Mouse (Mus musculus) layer of hippocampus, adult 18-20 months (tissue): ENCODE measurements around the gene Vpreb3. TPM values are rescaled to one million over a fixed set of nuclear protein-coding genes. Genes with fewer than 3 reads are reported as not detected.

Experiments used
- DNase-seq, 2 experiments: peaks; one replicate each; pipeline ENCODE4 v3.0.0; 2022; ENCODE audit warnings: low spot score in 2 of 2
- total RNA-seq, 2 experiments: library from RNA; stranded (reverse); gene quantifications; 2 replicates each; pipeline ENCODE4 v1.2.3; 2021

Gene Vpreb3
- total RNA-seq, 2 experiments from 2014 or later: not detected

GRCm38 (mm10) chr10:75932081-75932678, 10.7 kb upstream of the Vpreb3 start:
- DNase-seq: no peak

DNA sequence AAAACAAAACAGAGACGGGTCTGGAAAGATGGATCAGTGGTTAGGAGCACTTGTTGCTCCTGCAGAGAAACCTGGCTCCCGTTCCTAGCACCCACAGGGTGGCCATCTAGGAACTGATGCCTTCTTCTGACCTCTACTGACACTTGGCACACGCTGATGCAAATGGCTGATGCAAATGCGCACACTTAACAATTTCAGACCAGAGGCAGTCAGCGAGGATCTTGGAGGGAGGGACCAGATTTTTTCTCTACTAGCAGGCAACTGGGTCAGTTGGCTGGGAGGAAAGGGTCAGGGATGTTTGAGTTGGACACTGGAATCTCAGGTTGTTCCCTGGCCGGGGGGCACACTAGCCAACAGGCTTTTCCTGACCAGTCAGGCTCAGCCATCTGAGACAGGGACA, 10.0 kb upstream of the Vpreb3 start, which contains the start of gene Chchd10:
Chchd10 (plus strand) TSS at position 240 of the 400 bp plus-strand sequence.
- DNase-seq: no peak

DNA sequence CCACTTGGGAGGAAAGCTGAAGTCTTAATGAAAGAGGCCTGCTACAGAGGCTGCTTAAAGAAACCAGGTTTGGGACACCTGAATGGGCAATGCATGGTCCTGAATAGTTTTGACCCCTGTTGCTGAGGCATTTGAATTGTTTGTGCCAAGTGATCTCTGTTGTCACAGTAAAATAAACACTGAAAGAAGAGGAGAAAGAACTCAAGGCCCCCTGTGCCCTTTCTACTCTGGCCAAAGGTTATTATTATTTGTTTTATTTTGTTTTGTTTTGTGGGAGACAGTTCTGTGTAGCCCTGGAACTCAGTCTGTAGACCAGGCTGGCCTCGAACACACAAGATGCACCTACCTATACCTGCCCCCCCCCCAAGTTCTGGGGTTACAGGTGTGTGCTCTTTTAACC, 7.9 kb upstream of the Vpreb3 start:
- DNase-seq: no peak

DNA sequence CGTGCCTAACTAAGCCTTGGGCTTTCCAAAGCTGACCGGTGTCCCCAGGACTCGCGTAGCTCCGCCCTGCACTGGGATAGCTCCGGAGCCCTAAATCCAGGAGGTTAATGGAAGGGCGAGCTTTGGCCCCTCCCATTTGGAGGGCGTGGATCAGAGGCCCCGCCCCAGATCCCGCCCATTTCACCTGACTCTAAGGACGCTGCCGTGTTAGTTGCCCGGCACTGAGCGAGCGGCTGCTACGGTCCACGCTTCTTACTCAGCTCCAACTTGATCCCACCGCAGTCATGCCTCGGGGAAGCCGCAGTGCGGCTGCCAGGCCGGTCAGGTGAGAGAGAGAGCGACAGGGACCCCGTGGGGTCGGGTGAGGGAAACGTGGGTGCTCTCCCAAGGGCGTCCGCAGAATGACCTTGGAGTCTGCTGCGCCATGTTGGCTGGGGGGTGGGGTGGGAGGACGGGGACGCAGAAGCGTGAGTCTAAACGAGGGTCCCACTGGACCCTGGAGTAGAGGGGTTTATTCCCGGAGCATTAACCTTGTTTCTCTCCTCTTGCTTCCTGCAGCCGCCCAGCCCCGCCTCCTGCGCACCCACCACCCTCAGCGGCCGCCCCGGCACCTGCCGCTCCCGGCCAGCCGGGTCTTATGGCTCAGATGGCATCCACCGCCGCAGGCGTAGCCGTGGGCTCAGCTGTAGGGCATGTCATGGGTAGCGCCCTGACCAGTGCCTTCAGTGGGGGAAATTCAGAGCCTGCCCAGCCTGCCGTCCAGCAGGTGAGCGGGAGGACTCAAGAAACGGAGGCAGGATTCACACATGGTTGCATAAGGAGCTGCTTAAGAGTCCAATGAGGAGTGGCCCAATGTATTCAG, 6.9 kb upstream of the Vpreb3 start, which contains the start of gene Mmp11:
Mmp11 (minus strand) TSS at position 817 of the 862 bp plus-strand sequence.
- DNase-seq: peak; percentile 69 to 82

DNA sequence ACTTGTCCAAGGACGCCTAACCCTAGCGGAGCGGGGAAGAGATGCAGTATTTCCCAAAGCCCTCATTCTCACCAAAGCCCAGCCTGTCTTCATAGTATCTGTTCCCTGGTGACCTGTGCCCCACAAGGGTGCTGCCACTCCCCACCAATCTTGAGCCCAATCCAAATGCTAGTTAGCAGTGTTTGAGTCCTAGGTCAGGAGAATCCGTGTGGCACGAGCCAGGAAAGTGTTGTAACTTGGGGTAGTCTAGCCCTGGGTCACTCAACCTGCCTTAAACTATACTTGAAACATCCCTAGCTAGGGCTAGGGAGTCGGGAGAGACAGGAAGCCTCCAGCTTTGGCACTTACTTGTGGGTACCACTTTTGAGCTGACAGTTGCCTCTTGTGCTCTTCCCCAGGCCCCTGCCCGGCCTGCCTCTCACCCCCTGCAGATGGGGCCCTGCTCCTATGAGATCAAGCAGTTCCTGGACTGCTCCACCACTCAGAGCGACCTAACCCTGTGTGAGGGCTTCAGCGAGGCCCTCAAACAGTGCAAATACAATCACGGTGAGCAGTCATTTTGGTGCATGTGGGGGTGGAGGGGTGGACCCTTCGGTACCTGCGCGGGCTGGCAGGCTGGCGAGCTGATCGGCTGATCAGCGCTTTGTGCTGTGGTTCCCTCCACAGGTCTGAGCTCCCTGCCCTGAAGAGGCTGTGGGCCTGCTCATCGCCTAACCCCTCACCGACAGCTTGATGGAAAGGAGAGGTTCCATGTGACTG, 5.8 kb upstream of the Vpreb3 start:
- DNase-seq: no peak

GRCm38 (mm10) chr10:75937851-75938643, 4.8 kb upstream of the Vpreb3 start:
- DNase-seq: no peak

- DNase-seq: no peak
These were observed 3.2 kb upstream of the Vpreb3 start for GRCm38 (mm10) chr10:75939481-75940234.

GRCm38 (mm10) chr10:75940520-75940919, 2.3 kb upstream of the Vpreb3 start, which contains the start of gene Gm867:
Gene Gm867 (minus strand): TSS chr10:75940672.
- no peak for DNase-seq

DNA sequence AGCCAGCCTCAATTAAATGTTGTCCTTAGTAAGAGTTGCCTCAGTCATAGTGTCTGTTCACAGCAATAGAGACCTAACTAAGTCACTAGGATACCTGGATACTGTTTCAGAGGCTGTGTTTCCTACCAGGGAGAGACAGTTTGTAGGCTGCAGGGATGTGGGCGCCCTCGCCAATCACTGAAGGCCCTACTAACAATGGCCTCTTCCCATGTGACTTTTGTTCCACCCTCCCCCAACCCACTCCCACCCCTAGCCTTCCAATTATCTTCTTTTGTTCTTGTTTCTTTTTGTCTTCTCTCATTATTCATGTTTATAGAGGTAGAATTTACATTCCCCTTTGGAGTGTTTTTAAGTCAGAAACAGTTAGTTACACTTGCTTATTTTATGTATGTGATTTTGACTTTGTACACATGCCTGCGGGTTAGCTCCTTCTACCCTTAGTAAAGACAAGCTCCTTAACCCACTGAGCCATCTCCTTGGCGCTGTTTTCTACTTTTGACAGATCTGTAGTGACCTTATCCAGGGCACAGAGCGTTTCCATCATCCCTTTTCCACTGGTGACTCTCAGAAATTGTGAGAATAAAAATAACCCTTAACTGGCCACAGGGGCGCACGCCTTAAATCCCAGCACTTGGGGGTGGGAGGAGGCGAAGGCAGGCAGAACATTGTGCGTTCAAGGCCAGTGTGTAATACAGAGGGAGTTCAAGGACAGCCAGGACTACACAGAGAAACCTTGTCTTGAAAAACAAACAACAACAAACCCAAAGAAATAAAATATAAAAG, 1.6 kb upstream of the Vpreb3 start:
- no peak for DNase-seq

- DNase-seq: peak in 1 of 2 experiments; percentile 61
These were observed 1.4 kb downstream of the Vpreb3 start for GRCm38 (mm10) chr10:75944066-75944772.

- DNase-seq: no peak
These were observed 2.4 kb downstream of the Vpreb3 start for GRCm38 (mm10) chr10:75945213-75945612.

GRCm38 (mm10) chr10:75945896-75946295, 3.0 kb downstream of the Vpreb3 start:
- DNase-seq: no peak

- DNase-seq: no peak
These were observed 5.2 kb downstream of the Vpreb3 start for GRCm38 (mm10) chr10:75948079-75948478.

DNA sequence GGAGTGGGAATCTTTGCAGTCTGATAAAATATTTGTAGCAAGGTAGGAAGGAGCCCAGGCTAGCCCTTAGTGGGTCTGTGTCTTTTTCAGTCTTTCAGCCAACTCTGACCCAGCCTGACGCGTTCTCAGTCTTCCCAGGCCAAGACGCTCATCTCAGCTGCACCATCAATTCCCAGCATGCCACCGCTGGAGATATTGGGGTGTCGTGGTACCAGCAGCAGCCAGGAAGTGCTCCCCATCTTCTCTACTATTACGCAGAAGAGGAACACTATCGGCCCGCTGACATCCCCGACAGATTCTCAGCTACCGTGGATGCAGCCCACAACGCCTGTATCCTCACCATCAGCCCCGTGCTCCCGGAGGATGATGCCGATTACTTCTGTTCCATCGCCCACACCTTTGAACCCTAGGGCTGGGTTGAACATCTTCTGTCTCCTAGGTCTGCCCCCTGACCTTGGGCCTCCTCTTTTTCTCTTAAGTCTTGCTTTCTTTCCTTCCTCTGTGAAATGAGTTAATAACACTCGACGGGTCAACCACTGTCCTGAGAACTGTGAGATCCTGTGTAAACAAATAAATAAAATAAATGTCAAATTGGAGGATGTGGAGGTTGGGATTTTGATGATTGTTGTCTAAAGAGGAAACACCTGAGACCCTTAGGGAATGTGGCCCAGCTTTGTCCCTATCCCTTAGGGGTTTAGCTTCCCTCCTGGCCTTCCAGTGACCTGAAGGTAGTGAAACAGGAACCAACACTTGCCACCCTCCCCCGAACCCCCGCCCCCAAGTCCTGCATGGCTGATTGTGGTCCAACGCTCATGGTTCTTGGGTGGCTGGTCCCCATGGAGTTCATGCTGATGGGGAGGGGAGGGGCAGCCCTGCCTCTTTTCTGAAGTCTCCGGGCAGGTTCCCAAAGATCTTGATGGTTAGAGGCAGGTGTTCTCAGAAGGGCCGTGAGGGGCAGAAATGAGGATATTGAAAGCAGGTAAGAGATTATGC, 6.5 kb downstream of the Vpreb3 start:
- DNase-seq: no peak

- DNase-seq: no peak
These were observed 7.9 kb downstream of the Vpreb3 start for GRCm38 (mm10) chr10:75950791-75951210.

DNA sequence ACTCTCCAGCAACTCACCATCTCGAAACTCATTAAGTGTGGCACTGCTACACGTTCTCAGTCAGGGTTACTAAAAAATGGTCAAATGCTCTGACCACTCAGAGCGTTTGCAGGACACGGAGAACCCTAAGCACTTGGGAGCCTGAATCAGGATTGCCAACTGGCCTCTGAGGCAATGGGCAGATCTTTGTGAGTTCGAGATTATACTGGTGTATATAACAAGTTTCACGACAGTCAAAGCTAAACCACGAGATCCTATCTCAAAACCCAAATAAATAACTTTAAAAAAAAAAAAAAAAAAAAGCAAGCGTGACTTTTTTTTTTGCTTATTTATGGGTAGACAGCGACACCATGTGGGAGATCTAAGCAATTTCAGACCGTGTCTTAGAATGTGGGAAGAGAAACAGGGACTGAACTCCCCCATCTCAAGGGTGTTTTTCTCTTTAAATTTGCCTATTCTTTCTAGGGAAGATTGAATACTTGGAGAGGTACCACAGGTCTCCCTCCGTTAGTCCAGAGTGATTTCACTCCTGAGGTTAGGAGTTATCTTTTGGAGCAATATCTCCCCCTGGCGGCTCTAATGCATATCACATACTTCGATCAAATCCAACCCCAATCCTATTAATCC, 8.7 kb downstream of the Vpreb3 start:
- peak in 1 of 2 experiments; percentile 72 for DNase-seq

- no peak for DNase-seq
These were observed 11.5 kb downstream of the Vpreb3 start, which contains the start of gene Gm5134 for GRCm38 (mm10) chr10:75954381-75954811. Gene Gm5134 (plus strand): TSS chr10:75954514.
